Mouse (Mus musculus): ENCODE data around the gene Fam234a. TPM values are rescaled to one million over a fixed set of nuclear protein-coding genes. Genes with fewer than 3 reads are reported as not detected.

Gene Fam234a
- total and polyA plus RNA-seq, 3 experiments = 0.10 TPM; not detected in 2

GRCm38 (mm10) chr17:26262384-26262783 is 18.3 kb upstream of the Fam234a start:
- no peaks in the 10 kb centered on the region for H3K27me3 ChIP-seq (ENCODE audit: control insufficient read depth in 1 of 2, insufficient read depth in 2 of 2, low read length in 2 of 2)
- H3K9me3 ChIP-seq (replicated peaks; ENCODE audit: insufficient read depth, low read length) = no peaks in the 10 kb centered on the region
- H3K27ac ChIP-seq (ENCODE audit: control insufficient read depth, low read depth, low read length) = no peak overlapping the region
- peaks cover 22% of the 10 kb centered on the region for H3K79me2 ChIP-seq (ENCODE audit: control insufficient read depth, insufficient read depth, low read length, poor library complexity)
- H3K4me3 ChIP-seq (ENCODE audit: control insufficient read depth in 1 of 2, insufficient read depth in 1 of 2, low read depth in 2 of 2, low read length in 2 of 2) = no peak overlapping the region
- DNase-seq (ENCODE audit: low read depth, low spot score) = no peak
- H3K9ac ChIP-seq (ENCODE audit: control insufficient read depth, low read depth, low read length, poor library complexity, severe bottlenecking) = no peak overlapping the region
- H3K4me1 ChIP-seq (ENCODE audit: control insufficient read depth in 1 of 2, insufficient read depth in 2 of 2, low read length in 2 of 2) = peaks cover 10 to 11% of the 10 kb centered on the region in 2 experiments; a peak in 3 of 4 replicates
- H3K36me3 ChIP-seq (ENCODE audit: control insufficient read depth in 1 of 2, insufficient read depth in 2 of 2, low read length in 2 of 2) = peaks cover 47 to 76% of the 10 kb centered on the region in 2 experiments
- TF ChIP-seq ZNF384 (IDR thresholded peaks at IDR 0.05; ENCODE audit: low read depth, low read length) = no peak
- TF ChIP-seq NELFE (IDR thresholded peaks at IDR 0.05; ENCODE audit: low read depth, low read length) = no peak
- TF ChIP-seq POLR2AphosphoS5 (IDR thresholded peaks at IDR 0.05; ENCODE audit: borderline replicate concordance, low read depth, low read length) = no peak
- no peak for TF ChIP-seq CHD1 (IDR thresholded peaks at IDR 0.05; ENCODE audit: low read depth, low read length)
- TF ChIP-seq JUND (IDR thresholded peaks at IDR 0.05; ENCODE audit: low read depth, low read length) = no peak
- TF ChIP-seq ELF1 (IDR thresholded peaks at IDR 0.05; ENCODE audit: low read depth, low read length) = no peak
- no peak for TF ChIP-seq MYB (IDR thresholded peaks at IDR 0.05; ENCODE audit: low read depth, low read length)
- no peak for TF ChIP-seq NRF1 (IDR thresholded peaks at IDR 0.05; ENCODE audit: insufficient read depth, low read depth, low read length, poor library complexity, severe bottlenecking)
- no peak for TF ChIP-seq SIN3A (IDR thresholded peaks at IDR 0.05; ENCODE audit: low read length)
- TF ChIP-seq RCOR1 (IDR thresholded peaks at IDR 0.05; ENCODE audit: low read depth, low read length) = no peak
- no peak for TF ChIP-seq UBTF (IDR thresholded peaks at IDR 0.05; ENCODE audit: borderline replicate concordance, insufficient read depth, low read depth, low read length)

GRCm38 (mm10) chr17:26261826-26262225 is 17.8 kb upstream of the Fam234a start:
- Histone ChIP-seq H3K9me3 (replicated peaks; ENCODE audit: insufficient read depth, low read length) (no peaks in the 10 kb centered on the region), H3K27ac (ENCODE audit: control insufficient read depth, low read depth, low read length) (no peak overlapping the region), H3K4me3 (ENCODE audit: control insufficient read depth in 1 of 2, insufficient read depth in 1 of 2, low read depth in 2 of 2, low read length in 2 of 2) (no peak overlapping the region), H3K79me2 (ENCODE audit: control insufficient read depth, insufficient read depth, low read length, poor library complexity) (peaks cover 27% of the 10 kb centered on the region), H3K36me3 (ENCODE audit: control insufficient read depth in 1 of 2, insufficient read depth in 2 of 2, low read length in 2 of 2) (peaks cover 51 to 72% of the 10 kb centered on the region in 2 experiments), H3K9ac (ENCODE audit: control insufficient read depth, low read depth, low read length, poor library complexity, severe bottlenecking) (no peak overlapping the region), H3K27me3 (ENCODE audit: control insufficient read depth in 1 of 2, insufficient read depth in 2 of 2, low read length in 2 of 2) (no peaks in the 10 kb centered on the region), H3K4me1 (ENCODE audit: control insufficient read depth in 1 of 2, insufficient read depth in 2 of 2, low read length in 2 of 2) (peaks cover 10 to 11% of the 10 kb centered on the region in 2 experiments; a peak in 3 of 4 replicates)
- no peak for TF ChIP-seq SMC3 (IDR thresholded peaks at IDR 0.05; ENCODE audit: low read depth, low read length)
- TF ChIP-seq CTCF (IDR thresholded peaks at IDR 0.05 in 2 of 3, conservative IDR thresholded peaks at IDR 0.05 in 1 of 3; ENCODE audit: control insufficient read depth in 1 of 3, insufficient read depth in 1 of 3, low read depth in 2 of 3, low read length in 3 of 3, poor library complexity in 1 of 3, severe bottlenecking in 1 of 3) = peak in 2 of 3 experiments; percentile 30 to 65; a peak in 4 of 6 replicates
- peak; percentile 46 for DNase-seq (ENCODE audit: low read depth, low spot score)

GRCm38 (mm10) chr17:26255313-26255712 is 11.3 kb upstream of the Fam234a start:
- Histone ChIP-seq H3K9ac (ENCODE audit: control insufficient read depth, low read depth, low read length, poor library complexity, severe bottlenecking) (no peak overlapping the region), H3K79me2 (ENCODE audit: control insufficient read depth, insufficient read depth, low read length, poor library complexity) (peaks cover 49% of the 10 kb centered on the region), H3K27me3 (ENCODE audit: control insufficient read depth in 1 of 2, insufficient read depth in 2 of 2, low read length in 2 of 2) (no peaks in the 10 kb centered on the region), H3K4me3 (ENCODE audit: control insufficient read depth in 1 of 2, insufficient read depth in 1 of 2, low read depth in 2 of 2, low read length in 2 of 2) (no peak overlapping the region), H3K4me1 (ENCODE audit: control insufficient read depth in 1 of 2, insufficient read depth in 2 of 2, low read length in 2 of 2) (peaks cover 7% of the 10 kb centered on the region in 2 experiments; a peak in 2 of 4 replicates), H3K36me3 (ENCODE audit: control insufficient read depth in 1 of 2, insufficient read depth in 2 of 2, low read length in 2 of 2) (peaks cover 38 to 43% of the 10 kb centered on the region in 2 experiments), H3K27ac (ENCODE audit: control insufficient read depth, low read depth, low read length) (no peak overlapping the region), H3K9me3 (replicated peaks; ENCODE audit: insufficient read depth, low read length) (no peaks in the 10 kb centered on the region)
- no peak for DNase-seq (ENCODE audit: low read depth, low spot score)
- TF ChIP-seq ETS1 (IDR thresholded peaks at IDR 0.05; ENCODE audit: low read depth, low read length) (no peak), SMC3 (IDR thresholded peaks at IDR 0.05; ENCODE audit: low read depth, low read length) (no peak), MEF2A (IDR thresholded peaks at IDR 0.05; ENCODE audit: extremely low read depth, insufficient replicate concordance, low read depth, low read length, poor library complexity, severe bottlenecking) (no peak), GATA1 (IDR thresholded peaks at IDR 0.05; ENCODE audit: low read depth, low read length) (no peak), HCFC1 (IDR thresholded peaks at IDR 0.05; ENCODE audit: low read depth, low read length) (no peak), ELF1 (IDR thresholded peaks at IDR 0.05; ENCODE audit: low read depth, low read length) (no peak), POLR2AphosphoS5 (IDR thresholded peaks at IDR 0.05; ENCODE audit: borderline replicate concordance, low read depth, low read length) (no peak)
